Mouse (Mus musculus) T-helper 1 cell (primary cell): ENCODE results near the gene Tmem213.

Source experiments
- in situ Hi-C: fragments of 300-600 bp; cut with MboI, MseI; formaldehyde crosslinking; loops from one replicate; pipeline ENCODE4 v1.15.1; 2025; ENCODE audit warnings: high pct_unique_total_duplicates

Tmem213 gene

DNA sequence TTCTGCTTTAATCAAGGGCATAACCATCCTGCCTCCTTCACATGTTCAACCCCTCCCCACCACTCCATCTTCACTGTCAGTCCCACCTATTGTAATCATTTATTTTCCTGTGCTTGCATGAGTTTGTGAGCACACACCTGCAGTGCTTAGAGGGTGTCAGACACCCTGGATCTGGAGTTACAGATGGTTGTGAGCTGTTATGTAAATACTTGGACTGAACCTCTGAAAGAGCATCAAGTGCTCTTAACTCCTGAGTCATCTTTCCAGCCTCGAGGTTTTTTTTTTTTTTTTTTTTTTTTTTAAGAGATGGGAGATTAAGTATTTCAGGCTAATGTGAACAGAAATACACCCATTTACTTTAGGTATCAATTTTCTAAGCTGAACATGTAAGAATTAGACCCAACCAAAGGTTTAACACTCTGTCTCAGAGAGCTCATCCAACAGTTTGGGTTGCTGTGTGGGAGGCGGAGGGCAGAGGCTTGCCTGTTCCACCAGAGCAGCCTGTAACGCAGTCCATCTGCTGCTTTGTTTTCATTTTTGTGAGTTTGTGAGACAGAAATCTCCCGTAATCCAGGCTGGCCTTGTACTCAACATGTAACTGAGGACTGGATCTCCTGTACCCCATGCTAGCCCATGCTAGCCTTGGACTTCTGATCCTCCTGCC is 7.2 kb downstream of the Tmem213 start:
- in situ Hi-C loops: no loop called here

DNA sequence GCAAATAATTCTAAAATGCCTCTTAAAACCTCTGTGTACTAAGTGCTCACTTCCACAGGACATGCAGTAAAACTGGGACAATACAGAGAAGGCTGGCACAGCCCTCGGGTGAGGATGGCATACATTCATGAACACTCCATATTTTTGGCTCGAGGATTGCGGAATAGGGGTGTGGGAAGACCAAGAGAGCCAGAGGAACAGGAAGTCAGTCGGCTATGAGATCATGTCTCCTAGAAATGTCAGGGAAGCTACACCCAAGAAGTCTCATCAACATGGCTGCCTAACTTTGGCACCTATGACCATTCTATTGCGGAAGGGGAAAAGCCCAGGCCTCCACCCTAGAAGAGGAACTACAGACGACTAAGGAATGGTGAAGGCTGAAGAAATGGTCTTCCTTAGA is 9.3 kb downstream of the Tmem213 start:
- in situ Hi-C loops: no loop called here

DNA sequence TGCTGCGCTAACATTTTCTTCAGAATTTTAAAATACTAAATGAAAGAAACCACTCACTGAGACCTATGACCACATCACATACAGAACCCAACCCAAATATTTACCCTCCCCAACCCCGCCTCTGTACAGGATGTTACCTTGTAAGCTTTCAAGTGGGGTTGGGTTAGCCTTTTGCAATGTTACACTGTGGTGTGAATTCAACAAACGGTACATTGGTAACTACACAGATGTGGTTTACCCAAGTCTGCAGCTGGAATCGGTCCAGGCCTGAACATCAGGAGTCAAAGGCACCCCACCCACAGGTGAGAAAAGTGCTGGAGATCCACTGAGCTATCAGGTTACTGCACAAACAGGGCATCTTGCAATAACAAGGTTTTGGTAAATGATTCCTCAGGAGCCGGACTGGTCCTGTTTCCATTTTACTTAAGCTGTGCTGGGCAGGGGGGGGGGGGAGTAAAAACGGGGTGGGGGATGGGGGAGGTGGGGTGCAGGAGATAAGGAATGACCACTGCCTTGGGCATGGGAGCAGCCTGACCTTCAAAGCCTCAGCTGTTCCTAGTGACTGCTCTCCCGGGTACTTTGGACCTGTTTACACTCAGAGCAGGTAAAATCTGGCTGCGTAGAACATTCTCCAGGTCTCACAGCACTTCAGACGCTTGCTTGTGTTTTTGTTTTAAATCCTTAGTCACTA is 11.8 kb downstream of the Tmem213 start:
- in situ Hi-C loops: no loop called here

DNA sequence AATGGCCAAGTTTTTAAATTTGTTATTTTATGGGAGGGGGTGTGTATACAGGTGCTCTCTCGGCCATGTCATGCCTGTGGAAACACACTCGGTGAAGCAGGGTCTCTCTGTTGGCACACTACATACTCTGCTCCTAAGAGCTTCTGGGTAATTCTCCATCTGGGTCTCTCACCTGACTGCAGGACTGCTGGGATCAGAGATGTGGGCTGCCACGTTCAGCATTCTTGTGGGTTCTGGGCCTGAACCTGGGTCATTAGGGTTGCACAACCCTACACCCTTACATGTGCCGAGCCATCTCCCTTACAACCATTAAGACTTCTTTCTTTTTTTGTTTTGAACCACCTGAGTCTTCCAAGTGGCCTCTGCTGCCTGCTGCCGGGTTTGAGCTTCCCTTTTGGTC is 12.8 kb downstream of the Tmem213 start:
- in situ Hi-C loops: no loop called here

DNA sequence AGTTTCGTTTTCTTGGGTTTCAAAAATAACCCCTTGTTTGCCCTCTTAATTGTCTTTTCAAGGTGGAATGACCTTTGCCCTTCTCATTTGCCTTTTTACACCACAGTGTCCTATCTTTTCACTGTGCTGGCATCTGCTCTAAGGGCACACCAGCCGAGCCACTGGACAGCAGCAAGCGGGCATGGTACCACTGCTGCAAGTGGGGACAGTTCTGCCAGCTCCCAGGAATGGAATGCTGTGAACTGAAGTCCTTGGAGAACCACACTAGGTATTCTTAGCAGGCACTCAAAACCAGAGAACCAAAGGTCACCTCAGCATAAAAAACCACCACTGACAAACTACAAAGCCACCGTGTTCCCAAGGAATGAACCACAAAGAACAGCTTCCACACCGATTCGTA is 13.7 kb downstream of the Tmem213 start:
- in situ Hi-C loops: no loop called here

DNA sequence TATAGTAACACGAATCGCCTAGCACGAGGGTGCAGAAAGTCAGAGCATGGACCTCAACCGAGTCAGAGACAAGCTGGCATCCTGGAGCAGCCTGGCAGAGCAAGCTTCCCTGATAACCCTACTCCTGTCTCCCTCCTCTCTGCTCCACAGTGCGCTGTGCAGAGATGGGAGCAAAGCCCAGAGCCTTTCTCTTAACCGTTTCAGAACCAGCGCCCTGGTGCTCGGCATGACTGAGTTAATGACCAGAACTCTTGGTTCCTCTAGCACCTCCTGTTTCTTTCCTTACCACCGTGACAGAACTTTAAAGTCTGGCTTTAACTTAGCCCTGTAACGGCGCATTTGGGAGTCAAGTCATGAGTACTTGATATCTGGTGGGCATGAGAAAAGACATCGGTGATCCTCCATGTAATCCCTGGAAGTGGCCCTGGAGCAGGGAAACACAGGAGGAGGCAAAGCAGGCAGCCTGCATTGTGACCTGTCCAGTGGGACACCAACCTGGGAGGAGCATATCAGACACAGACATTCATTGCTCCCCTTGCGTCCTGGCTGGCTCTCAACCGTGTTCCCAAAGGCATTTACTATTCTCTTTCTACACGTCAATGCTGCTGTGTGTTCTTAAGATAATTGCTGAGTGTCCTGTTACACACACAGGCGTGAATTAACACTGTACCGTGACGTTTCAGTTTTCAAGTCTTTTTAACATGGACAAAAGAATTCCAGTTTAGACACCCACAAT is 14.6 kb downstream of the Tmem213 start:
- in situ Hi-C loops: no loop called here

DNA sequence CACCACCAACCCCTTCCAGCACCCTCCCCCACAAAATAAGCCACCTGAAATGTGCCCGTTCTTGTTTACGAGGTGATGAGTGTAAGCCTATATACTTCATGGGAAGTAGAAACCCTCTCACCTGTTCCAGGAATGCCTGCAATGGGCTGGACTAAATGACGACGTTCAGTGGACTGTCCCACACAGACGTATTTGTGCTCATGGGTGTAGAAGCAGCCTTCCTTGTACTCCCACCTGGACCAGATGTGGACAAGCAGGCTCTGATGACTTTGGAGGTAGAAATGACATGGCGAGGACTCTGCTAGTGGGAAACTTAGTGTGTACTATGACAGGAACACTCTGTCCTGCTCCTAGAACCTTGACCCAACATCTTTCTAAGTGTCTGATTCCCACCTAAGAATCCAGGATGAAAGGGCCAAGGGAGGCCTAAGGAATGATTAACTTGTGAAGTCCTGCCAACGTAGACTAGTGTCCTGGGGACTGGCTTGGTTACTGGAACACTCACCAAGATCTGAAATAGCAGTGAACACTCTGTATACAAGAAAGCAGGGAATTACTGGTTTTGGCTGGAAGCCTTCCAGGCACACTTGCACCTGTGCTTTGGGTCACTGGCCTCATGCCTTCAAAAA is 15.3 kb downstream of the Tmem213 start, which contains the start of gene Atp6v0a4:
TSS of gene Atp6v0a4 (minus strand) at position 380 of the 629 bp plus-strand sequence.
- in situ Hi-C loops: no loop called here

DNA sequence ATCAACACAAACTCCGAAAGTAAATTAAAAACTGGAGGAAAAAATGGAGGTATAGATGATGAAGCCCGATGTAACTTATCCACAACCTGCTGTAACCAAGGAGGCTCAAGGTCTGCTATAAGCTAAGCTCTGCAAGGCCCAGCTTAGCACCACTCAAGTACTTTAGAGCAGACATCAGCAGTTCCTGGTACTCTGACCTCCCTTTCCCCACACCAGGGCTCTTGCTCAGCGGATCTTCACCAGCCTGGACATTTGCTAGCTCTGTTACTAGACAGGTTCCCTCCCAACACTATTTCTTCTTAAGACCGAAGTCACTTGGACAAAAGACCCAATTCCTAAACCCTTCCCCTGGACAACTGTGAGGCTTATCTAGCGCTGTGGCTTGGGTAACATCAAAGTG is 15.8 kb downstream of the Tmem213 start:
- in situ Hi-C loops: no loop called here

DNA sequence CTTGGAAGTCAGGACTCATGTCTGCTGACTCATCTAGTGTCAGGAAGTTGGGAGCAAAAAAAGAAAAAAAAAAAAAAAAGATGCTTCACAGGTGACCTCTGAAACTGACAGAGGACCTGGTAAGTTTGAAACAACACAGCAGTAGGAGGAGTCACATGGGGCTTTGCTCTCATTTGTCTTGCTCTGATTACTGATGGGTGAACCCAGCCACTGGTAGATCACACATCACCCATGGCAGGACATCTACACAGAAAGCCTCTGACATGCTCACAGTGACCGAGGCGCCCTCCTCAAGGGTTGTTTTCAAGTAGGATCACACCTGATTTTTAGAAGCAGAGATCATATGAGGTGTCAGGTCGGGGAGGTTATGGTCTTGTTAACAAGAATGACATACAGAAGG is 16.4 kb downstream of the Tmem213 start:
- in situ Hi-C loops: no loop called here

DNA sequence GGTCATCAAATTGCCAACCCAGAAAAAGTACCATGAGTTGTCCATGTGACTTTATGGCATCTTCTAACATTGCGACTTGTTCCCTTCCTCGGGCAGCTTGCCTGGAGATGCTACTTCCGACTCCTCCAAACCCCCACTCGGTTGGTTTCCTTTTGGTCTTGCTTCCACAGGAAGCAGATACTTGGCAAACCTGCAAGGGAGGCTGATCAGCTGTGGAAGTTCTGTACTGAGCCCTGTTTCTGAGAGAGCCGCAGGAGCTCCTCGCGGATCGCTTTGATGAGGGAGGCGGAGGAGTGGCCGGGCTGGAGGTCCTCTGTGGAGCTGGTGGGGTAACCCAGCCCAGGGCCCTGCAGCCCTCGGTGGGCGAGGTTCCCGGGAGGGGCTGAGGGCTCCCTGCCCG is 19.1 kb downstream of the Tmem213 start:
- in situ Hi-C loops: no loop called here

DNA sequence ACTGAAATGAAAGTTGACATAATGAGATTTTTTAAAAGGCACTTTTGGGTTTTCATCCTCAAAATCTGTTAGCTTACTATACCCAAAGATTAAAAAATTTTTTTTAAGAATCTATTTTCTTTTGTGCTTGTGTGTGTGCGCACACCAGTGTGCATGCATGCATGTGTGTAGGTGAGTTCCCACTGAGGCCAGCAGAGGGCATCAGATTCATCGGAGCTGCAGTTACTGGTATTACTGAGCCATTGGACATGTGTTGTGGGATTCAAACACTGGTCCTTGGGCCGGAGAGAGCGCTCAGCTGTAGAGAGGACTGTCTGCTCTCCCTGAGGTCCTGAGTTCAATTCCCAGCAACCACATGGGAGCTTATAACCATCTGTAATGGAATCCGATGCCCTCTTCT is 20.8 kb downstream of the Tmem213 start:
- in situ Hi-C loops: no loop called here

DNA sequence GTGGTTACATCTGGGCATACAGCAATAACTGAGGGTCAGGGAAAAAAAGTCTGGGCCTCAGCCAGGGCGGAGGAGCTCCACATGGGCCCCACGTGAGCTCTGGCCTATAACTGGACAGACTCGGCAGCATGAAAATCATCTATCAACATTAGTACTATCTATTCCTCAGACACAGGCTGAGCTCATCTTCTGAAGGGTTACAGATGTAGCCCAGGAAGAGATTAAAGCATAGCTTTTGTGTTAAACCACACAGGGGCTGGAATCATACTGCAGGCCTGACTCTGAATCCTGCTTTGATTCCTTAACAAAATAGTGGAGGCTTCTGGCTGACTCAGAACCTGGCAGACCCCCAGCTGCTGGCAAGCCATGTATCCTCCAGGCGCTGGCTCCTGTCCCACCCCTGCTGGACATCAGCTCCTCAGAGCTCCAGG is 22.8 kb downstream of the Tmem213 start:
- in situ Hi-C loops: no loop called here

DNA sequence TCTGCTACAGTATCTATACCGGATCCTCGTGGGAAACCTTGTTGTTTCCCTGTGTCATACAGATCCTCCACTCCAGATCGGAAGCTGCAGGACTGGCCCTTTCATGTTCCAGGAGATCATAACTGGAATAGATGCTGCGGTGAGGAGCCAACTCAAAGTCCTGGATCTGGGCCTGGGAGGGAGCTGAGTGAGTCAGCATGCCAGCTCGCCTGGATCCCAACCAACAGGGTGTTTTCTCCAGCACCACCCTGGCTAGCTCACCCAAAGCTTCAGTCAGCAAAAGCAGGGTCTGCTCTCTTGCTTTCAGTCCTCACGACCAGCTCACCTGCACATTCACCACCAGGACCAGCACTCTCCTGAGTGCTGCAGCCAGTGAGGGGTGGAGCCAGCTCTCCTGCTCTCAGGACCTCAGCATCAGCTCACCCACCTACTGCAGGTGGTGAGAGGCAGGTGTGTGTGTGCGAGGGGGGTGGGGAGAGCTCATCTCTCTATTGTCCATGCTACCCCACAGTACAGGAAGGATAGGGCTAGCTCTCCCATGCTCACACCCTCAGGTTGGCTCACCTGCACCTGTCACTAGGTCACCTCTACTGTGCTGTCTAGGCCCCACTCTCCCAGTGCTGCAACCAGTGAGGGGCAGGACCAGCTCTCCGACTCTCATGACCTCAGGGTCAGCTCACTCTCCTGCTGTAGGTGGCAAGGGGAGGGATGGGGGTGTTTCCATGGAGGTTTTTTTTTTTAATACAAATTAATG is 25.9 kb downstream of the Tmem213 start:
- in situ Hi-C loops: no loop called here

DNA sequence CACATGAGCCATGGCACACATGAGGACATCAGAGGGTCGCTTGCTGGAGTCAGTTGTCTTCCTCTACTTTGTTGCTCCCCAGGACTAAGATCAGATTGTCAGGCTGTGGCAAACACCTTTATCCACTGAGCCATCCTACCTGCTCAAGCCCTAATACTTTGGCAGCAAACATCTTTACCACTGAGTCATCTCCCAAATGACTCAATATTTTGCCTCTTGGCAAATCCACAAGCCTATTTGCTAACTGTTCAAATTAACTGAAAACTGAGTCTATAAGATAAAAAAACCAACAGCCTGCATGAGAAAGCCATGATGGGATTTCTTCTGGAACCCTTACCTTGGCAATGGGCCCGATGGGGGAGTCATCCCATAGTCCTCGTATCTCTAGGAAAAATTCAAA is 30.0 kb downstream of the Tmem213 start:
- in situ Hi-C loops: no loop called here

DNA sequence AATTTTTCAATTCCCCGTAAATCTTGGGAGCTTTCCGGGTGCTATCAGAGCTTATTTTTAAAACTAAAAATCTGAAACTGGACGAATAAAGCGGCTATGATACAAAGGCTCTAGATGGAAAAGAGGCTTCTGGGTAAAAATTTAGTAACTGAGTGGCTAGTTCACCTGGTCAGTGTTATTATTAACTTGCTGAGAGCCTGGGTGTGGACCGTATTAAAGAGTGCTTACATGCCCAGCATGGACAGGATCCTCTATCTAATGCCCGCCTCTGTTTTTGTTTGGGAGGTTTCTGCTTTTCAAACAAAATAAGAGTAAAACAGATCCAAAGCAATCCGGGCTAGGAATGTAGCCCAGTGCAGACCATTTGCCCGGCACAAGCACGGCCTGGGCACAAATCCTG is 31.3 kb downstream of the Tmem213 start:
- in situ Hi-C loops: no loop called here

DNA sequence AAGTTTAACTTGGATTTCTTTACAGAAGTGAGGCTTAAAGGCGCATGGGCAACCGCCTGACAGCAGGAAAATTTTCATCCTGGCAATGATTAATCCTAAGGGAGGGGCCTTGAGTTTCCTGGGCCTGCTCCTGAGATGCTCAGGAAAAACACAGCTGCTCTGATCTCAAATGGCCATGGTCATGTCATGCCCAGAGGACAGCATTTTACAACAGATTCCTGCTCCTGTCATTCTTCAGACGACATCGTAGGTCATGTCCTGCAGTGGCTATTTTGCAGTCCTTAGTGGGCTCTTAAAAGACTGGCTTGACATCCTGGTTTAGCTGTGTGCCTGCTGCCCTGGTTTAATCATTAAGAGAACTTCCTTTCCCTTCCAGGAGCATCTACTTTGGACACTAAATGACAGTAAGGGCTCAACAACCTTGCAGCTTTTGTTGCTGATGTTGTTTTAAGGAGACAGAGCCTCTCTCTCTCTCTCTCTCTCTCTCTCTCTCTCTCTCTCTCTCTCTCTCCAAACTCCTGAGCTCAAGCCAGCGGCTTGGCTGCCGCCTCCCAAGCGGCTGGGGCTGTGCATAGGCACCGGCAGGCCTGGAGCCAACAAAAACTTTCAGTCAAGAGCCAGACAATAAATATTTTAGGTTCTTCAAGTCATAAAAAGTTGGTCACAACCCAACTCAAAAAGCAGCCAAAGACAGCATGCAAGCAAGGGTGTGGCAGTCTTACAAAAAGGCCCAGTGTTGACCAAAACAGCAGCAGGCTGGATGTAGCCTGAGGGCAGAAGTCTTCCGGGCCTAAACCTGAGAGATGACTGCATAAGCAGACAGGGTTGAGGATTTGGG is 35.3 kb downstream of the Tmem213 start:
- in situ Hi-C loops: no loop called here

DNA sequence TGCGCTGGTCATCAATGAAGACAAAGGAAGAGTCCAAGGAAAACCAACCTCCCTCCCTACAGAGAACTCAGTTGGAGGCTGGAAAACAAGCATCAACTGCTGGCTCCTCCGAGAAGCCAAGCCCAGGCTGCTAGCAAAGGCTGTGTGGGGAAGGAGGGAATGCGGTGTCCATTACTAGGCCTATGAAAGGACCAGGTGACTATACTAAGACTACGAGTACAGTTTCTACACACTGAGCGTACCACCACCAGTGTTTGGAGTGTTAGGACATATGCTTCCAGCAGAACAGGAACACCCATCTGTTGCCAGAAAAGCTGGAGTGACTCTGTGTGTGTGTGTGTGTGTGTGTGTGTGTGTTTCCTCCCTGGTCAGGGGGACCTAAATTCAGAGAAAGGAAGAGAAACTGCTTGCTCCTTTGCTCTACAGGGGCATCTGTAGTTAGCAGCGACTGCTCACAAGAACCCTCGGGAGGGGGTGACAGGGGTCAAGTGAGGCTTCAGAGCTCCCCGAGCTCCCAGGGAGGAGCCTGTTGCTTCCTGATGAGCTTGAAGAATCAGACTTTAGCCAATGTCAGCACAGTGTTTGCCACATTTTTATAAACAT is 36.5 kb downstream of the Tmem213 start:
- in situ Hi-C loops: no loop called here

DNA sequence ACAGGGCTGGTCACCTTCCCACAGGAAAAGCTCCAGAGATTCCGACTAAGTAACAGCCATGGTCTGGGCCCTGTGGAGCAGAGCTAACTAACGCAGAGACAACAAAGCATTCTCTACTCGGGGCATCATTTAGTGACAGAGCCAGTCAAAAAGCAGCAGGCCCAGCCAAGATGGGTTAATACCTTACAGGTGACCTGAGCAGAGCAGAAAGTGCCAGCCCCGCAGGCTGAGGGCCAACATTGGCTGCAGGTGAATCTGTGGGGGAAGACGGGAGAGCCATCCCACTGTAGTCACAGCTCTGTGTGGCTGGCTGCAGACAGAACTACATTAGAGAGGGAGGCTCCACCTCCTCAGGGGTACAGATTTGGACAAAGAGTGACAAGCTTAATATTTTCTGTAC is 38.2 kb downstream of the Tmem213 start:
- in situ Hi-C loops: no loop called here

DNA sequence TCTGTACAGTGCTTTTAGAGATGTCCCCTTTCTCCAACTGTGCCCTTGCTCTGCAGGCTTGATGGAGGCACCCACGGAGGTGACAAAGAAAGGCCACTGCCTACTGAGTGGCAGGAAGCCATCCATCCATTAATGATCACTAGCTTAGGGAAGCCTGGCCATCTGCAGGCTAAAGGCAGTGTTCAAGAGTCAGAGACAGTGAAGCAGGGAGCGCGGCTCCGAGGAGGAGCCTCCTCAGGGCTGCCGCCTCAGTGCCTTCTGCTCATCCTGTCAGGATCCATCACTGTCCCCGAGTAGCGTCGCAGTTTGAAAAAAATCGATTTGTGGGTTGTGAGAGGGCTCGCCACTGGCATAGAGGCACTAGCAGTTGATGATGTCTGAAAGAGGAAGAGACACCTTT is 39.6 kb downstream of the Tmem213 start:
- in situ Hi-C loops: no loop called here

DNA sequence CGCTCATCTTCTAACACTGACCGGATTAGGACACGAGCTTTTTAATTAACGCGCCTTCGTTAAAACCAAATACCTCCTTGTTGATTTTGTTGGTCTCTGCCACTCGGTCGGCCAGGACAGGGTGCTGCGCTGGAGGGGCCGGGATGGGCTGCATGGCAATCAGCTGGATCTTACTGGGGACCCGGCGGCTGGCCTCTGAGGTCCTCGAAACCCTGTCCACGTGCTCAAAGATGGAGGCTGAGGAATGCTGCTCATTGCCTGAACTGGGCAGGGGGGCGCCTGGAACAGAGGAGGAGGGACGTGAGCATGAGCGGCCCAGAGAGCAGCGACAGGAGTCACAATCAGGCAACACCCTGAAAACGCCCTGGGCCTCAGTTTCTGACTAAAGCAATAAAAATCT is 40.4 kb downstream of the Tmem213 start:
- in situ Hi-C loops: no loop called here
